Mouse (Mus musculus): ENCODE results near the gene Sbno2.

The Sbno2 gene

GRCm38 (mm10) chr10:80016931-80017330, 88.4 kb downstream of the Sbno2 start:
- DNase-seq (ENCODE audit: low spot score), result no peak

GRCm38 (mm10) chr10:80016511-80016910, 88.9 kb downstream of the Sbno2 start, which contains the start of gene Arhgap45:
TSS of gene Arhgap45 (plus strand) at chr10:80016653.
- no peak for DNase-seq (ENCODE audit: low spot score)

- DNase-seq (ENCODE audit: low spot score), result no peak
Measured at GRCm38 (mm10) chr10:80015583-80015982, 89.8 kb downstream of the Sbno2 start.

- DNase-seq (ENCODE audit: low spot score), result no peak
Measured at GRCm38 (mm10) chr10:80014484-80015290, 90.7 kb downstream of the Sbno2 start.

- DNase-seq (ENCODE audit: low spot score), result no peak
Measured at GRCm38 (mm10) chr10:80013609-80014008, 91.8 kb downstream of the Sbno2 start.

- DNase-seq (ENCODE audit: low spot score), result no peak
Measured at GRCm38 (mm10) chr10:80011740-80012139, 93.6 kb downstream of the Sbno2 start.

All from retina, embryonic 14.5 days (tissue).